Mouse (Mus musculus) liver, adult 2 months (tissue): Measurements from ENCODE around the gene Smad3.

Experiments
- CTCF ChIP-seq: fragments of 200-500 bp; IDR thresholded peaks from 2 replicates; pipeline ENCODE4 v1.5.1; 2011; ENCODE audit warnings: low read depth, low read length, control low read depth
- POLR2A ChIP-seq: fragments of 200-500 bp; IDR thresholded peaks from 2 replicates; pipeline ENCODE4 v1.6.1; 2011; ENCODE audit warnings: low read length, control low read depth; ENCODE audit not compliant: insufficient read depth; ENCODE audit errors: extremely low read depth

- TF ChIP-seq CTCF (no peak), POLR2A (no peak)
These were observed 91.0 kb downstream of the Smad3 start for GRCm38 (mm10) chr9:63666612-63667372.
